Mouse (Mus musculus): ENCODE results near the gene Tas2r118. TPM values are rescaled to one million over a fixed set of nuclear protein-coding genes. Genes with fewer than 3 reads are reported as not detected.

Gene Tas2r118
- not detected in 2 replicates for polyA plus RNA-seq (2021; fragmentation: Nextera tagmentation)
- long read RNA-seq, experiment 1: 0 reads
- long read RNA-seq, experiment 2: 0 reads

GRCm38 (mm10) chr6:23969960-23970359, at the start of gene Tas2r118:
TSS of gene Tas2r118 (minus strand) at chr6:23970060.

Other genes starting within 250 kb of the Tas2r118 start
- 15.0 and 16.3 TPM in 2 replicates for gene Cadps2, start 130.6 kb downstream of the Tas2r118 start, polyA plus RNA-seq (2021; fragmentation: Nextera tagmentation)
- gene Slc13a1, start 198.0 kb upstream of the Tas2r118 start, polyA plus RNA-seq (2021; fragmentation: Nextera tagmentation): 0.06 TPM in 1 of 2 replicates, not detected in the other